Mouse (Mus musculus) kidney, embryonic 14.5 days (tissue): ENCODE data around the gene Nat8f5. TPM values are rescaled to one million over a fixed set of nuclear protein-coding genes. Genes with fewer than 3 reads are reported as not detected.
"Not testable (repeated sequence)": the region's sequence is repeated elsewhere in the genome, so short reads cannot be mapped to it uniquely, and the experiment has no call there.

ENCODE experiments used
- ATAC-seq: fragments of 200-750 bp; cut with Nextera tagmentation; 2 replicates; pipeline ENCODE4 v1.8.0; 2017; ENCODE audit warnings: moderate number of reproducible peaks, mild to moderate bottlenecking, moderate TSS enrichment, moderate library complexity; ENCODE audit not compliant: low FRiP score, low TSS enrichment
- H3K27ac ChIP-seq: fragments of 300-500 bp; sonication (generic); 2 replicates; pipeline ENCODE4 v1.5.1; 2014; ENCODE audit warnings: low read depth, mild to moderate bottlenecking, low read length, moderate library complexity, mixed read lengths
- H3K27me3 ChIP-seq: fragments of 300-500 bp; sonication (generic); 2 replicates; pipeline ENCODE4 v1.6.1; 2014; ENCODE audit warnings: mild to moderate bottlenecking, low read length; ENCODE audit not compliant: control insufficient read depth, insufficient read depth
- H3K36me3 ChIP-seq: fragments of 300-500 bp; sonication (generic); 2 replicates; pipeline ENCODE4 v1.6.1; 2014; ENCODE audit warnings: low read length, mixed read lengths; ENCODE audit not compliant: control insufficient read depth, insufficient read depth
- H3K4me1 ChIP-seq: fragments of 300-500 bp; sonication (generic); 2 replicates; pipeline ENCODE4 v1.6.1; 2014; ENCODE audit warnings: low read length, mixed read lengths; ENCODE audit not compliant: control insufficient read depth, insufficient read depth
- H3K4me2 ChIP-seq: fragments of 300-500 bp; sonication (generic); replicated peaks from 2 replicates; pipeline ENCODE4 v1.6.1; 2014; ENCODE audit warnings: low read depth, mild to moderate bottlenecking, low read length
- H3K4me3 ChIP-seq: fragments of 300-500 bp; sonication (generic); 2 replicates; pipeline ENCODE4 v1.5.1; 2014; ENCODE audit warnings: mild to moderate bottlenecking, low read length
- H3K9ac ChIP-seq: fragments of 300-500 bp; sonication (generic); 2 replicates; pipeline ENCODE4 v1.6.1; 2014; ENCODE audit warnings: low read depth, mild to moderate bottlenecking, low read length, moderate library complexity
- H3K9me3 ChIP-seq: fragments of 300-500 bp; sonication (generic); 2 replicates; pipeline ENCODE4 v1.6.1; 2016; ENCODE audit warnings: low read length; ENCODE audit not compliant: control insufficient read depth
- WGBS: fragments of 180-500 bp; shearing (Covaris S2); extraction: QIAGEN DNeasy Blood & Tissue Kit; methylation state at CpG from one replicate; pipeline ENCODE4 v1.1.7; 2014; 5-methylcytosine and 5-hydroxymethylcytosine counted together
- polyA plus RNA-seq: library from polyadenylated mRNA; unstranded; fragments of >200 nt; fragmentation: Nextera tagmentation; extraction: Ambion mirVana; gene quantifications from 2 replicates; pipeline ENCODE4 v1.2.1, GENCODE M21; 2014

Gene Nat8f5
- polyA plus RNA-seq, 1 experiment from 2014 or later: not detected

- WGBS: 85% methylated on average over 3 of the region's 3 CpGs
Observed at GRCm38 (mm10) chr6:85861247-85861646, 40.5 kb upstream of the Nat8f5 start.

GRCm38 (mm10) chr6:85856194-85856678 is 35.5 kb upstream of the Nat8f5 start:
- H3K4me1 ChIP-seq: no peaks in the 10 kb centered on the region
- H3K9me3 ChIP-seq: no peaks in the 10 kb centered on the region
- no peak overlapping the region for H3K4me3 ChIP-seq
- no peaks in the 10 kb centered on the region for H3K27me3 ChIP-seq
- H3K4me2 ChIP-seq: no peak overlapping the region
- 64% methylated on average over 1 of the region's 1 CpGs for WGBS
- no peak overlapping the region for H3K9ac ChIP-seq
- no peaks in the 10 kb centered on the region for H3K36me3 ChIP-seq
- ATAC-seq: no peak; the same call in 1 of the 2 replicates
- no peak overlapping the region for H3K27ac ChIP-seq

More at GRCm38 (mm10) chr6:85861247-85861646, 40.5 kb upstream of the Nat8f5 start:
- no peak overlapping the region for H3K4me2 ChIP-seq
- H3K36me3 ChIP-seq: no peaks in the 10 kb centered on the region
- ATAC-seq: no peak
- H3K9me3 ChIP-seq: no peaks in the 10 kb centered on the region
- no peak overlapping the region for H3K9ac ChIP-seq
- H3K27me3 ChIP-seq: no peaks in the 10 kb centered on the region
- no peaks in the 10 kb centered on the region for H3K4me1 ChIP-seq
- no peak overlapping the region for H3K27ac ChIP-seq
- no peak overlapping the region for H3K4me3 ChIP-seq

GRCm38 (mm10) chr6:85853481-85853880 is 32.7 kb upstream of the Nat8f5 start:
- ATAC-seq: no peak
- Histone ChIP-seq H3K36me3 (no peaks in the 10 kb centered on the region), H3K9ac (no peak overlapping the region), H3K27ac (no peak overlapping the region), H3K4me1 (no peaks in the 10 kb centered on the region), H3K4me2 (no peak overlapping the region), H3K4me3 (no peak overlapping the region), H3K9me3 (no peaks in the 10 kb centered on the region), H3K27me3 (no peaks in the 10 kb centered on the region)
- 85% methylated on average over 3 of the region's 3 CpGs for WGBS

GRCm38 (mm10) chr6:85851062-85851773 is 30.4 kb upstream of the Nat8f5 start:
- no peak overlapping the region for H3K9ac ChIP-seq
- H3K9me3 ChIP-seq: no peaks in the 10 kb centered on the region
- no peak overlapping the region for H3K27ac ChIP-seq
- no peaks in the 10 kb centered on the region for H3K36me3 ChIP-seq
- no peak for ATAC-seq
- no peaks in the 10 kb centered on the region for H3K27me3 ChIP-seq
- no peak overlapping the region for H3K4me2 ChIP-seq
- no peak overlapping the region for H3K4me3 ChIP-seq
- no peaks in the 10 kb centered on the region for H3K4me1 ChIP-seq
- WGBS: 87% methylated on average over 7 of the region's 7 CpGs

- Histone ChIP-seq H3K36me3 (no peaks in the 10 kb centered on the region), H3K4me2 (no peak overlapping the region), H3K9ac (no peak overlapping the region), H3K4me1 (no peaks in the 10 kb centered on the region), H3K27me3 (no peaks in the 10 kb centered on the region), H3K27ac (no peak overlapping the region), H3K4me3 (no peak overlapping the region), H3K9me3 (no peaks in the 10 kb centered on the region)
- 39% methylated on average over 2 of the region's 2 CpGs for WGBS
- ATAC-seq: no peak
Observed at GRCm38 (mm10) chr6:85849240-85849639, 28.5 kb upstream of the Nat8f5 start.

GRCm38 (mm10) chr6:85848140-85848539 is 27.4 kb upstream of the Nat8f5 start:
- no peaks in the 10 kb centered on the region for H3K27me3 ChIP-seq
- no peak overlapping the region for H3K4me2 ChIP-seq
- ATAC-seq: no peak
- no peaks in the 10 kb centered on the region for H3K4me1 ChIP-seq
- WGBS: 89% methylated on average over 4 of the region's 4 CpGs
- H3K36me3 ChIP-seq: no peaks in the 10 kb centered on the region
- no peak overlapping the region for H3K27ac ChIP-seq
- no peak overlapping the region for H3K4me3 ChIP-seq
- no peaks in the 10 kb centered on the region for H3K9me3 ChIP-seq
- H3K9ac ChIP-seq: no peak overlapping the region

- Histone ChIP-seq H3K9me3 (no peaks in the 10 kb centered on the region), H3K36me3 (no peaks in the 10 kb centered on the region), H3K4me1 (no peaks in the 10 kb centered on the region), H3K27me3 (no peaks in the 10 kb centered on the region), H3K4me3 (no peak overlapping the region), H3K9ac (no peak overlapping the region), H3K4me2 (no peak overlapping the region), H3K27ac (no peak overlapping the region)
- no peak for ATAC-seq
- WGBS: 64% methylated on average over 1 of the region's 1 CpGs
Observed at GRCm38 (mm10) chr6:85846921-85847320, 26.1 kb upstream of the Nat8f5 start.

- 85% methylated on average over 22 of the region's 25 CpGs for WGBS
- H3K27ac ChIP-seq, ATAC-seq: not testable (repeated sequence)
Observed at GRCm38 (mm10) chr6:85843677-85844458, 23.1 kb upstream of the Nat8f5 start.

GRCm38 (mm10) chr6:85839982-85840381 is 19.2 kb upstream of the Nat8f5 start:
- ATAC-seq: no peak
- no peak overlapping the region for H3K4me3 ChIP-seq
- H3K36me3 ChIP-seq: no peaks in the 10 kb centered on the region
- H3K9me3 ChIP-seq: no peaks in the 10 kb centered on the region
- H3K27me3 ChIP-seq: no peaks in the 10 kb centered on the region
- H3K9ac ChIP-seq: no peak overlapping the region
- H3K27ac ChIP-seq: no peak overlapping the region
- no peaks in the 10 kb centered on the region for H3K4me1 ChIP-seq
- WGBS: 47% methylated on average over 4 of the region's 4 CpGs
- no peak overlapping the region for H3K4me2 ChIP-seq

More at GRCm38 (mm10) chr6:85843677-85844458, 23.1 kb upstream of the Nat8f5 start:
- not testable (repeated sequence) for H3K4me1 ChIP-seq, H3K9ac ChIP-seq, H3K27me3 ChIP-seq, H3K4me3 ChIP-seq, H3K9me3 ChIP-seq, H3K36me3 ChIP-seq, H3K4me2 ChIP-seq
